Mouse (Mus musculus): ENCODE results near the gene Gm43738. TPM values are rescaled to one million over a fixed set of nuclear protein-coding genes. Genes with fewer than 3 reads are reported as not detected.

The Gm43738 gene
- not detected in 2 replicates for total RNA-seq (2014; rRNA removed)
- polyA plus RNA-seq (2015; fragmentation: Nextera tagmentation; extraction: Ambion mirVana) = not detected in 2 replicates

- Histone ChIP-seq H3K27me3 (ENCODE audit: insufficient read depth, low read length) (no peaks in the 10 kb centered on the region), H3K27ac (peak within 1 kb of the TSS; percentile 54), H3K4me3 (ENCODE audit: low read length) (peak within 1 kb of the TSS; percentile 66), H3K4me1 (ENCODE audit: insufficient read depth, low read length) (peaks cover 5% of the 10 kb centered on the region), H3K36me3 (ENCODE audit: insufficient read depth, low read length) (peaks cover 22% of the 10 kb centered on the region), H3K9ac (replicated peaks; ENCODE audit: low read length) (peak within 1 kb of the TSS; percentile 58), H3K9me3 (ENCODE audit: low read length) (no peaks in the 10 kb centered on the region), H3K4me2 (ENCODE audit: low read depth, low read length) (peak within 1 kb of the TSS; percentile 81)
- 36% methylated on average over 7 of the region's 7 CpGs for WGBS
- ATAC-seq (no peak), DNase-seq (ENCODE audit: low spot score) (peak; percentile 21)
- TF ChIP-seq CTCF (IDR thresholded peaks at IDR 0.05; ENCODE audit: low read depth) = 0 out of 2 replicates have a peak, but pooled peaks have one; percentile 23
Observed at GRCm38 (mm10) chr3:89100811-89101210, at the start of gene Gm43738. Gene Gm43738 (minus strand): TSS chr3:89101099.

GRCm38 (mm10) chr3:89148567-89148966 lies 47.7 kb upstream of the Gm43738 start:
- H3K36me3 ChIP-seq (ENCODE audit: insufficient read depth, low read length) = peaks cover 5% of the 10 kb centered on the region; the same call in 1 of the 2 replicates
- no peak overlapping the region for H3K9ac ChIP-seq (replicated peaks; ENCODE audit: low read length)
- whole genome bisulfite sequencing = 75% methylated on average over 14 of the region's 14 CpGs
- no peak overlapping the region for H3K4me2 ChIP-seq (ENCODE audit: low read depth, low read length)
- no peak overlapping the region for H3K27ac ChIP-seq
- H3K4me1 ChIP-seq (ENCODE audit: insufficient read depth, low read length) = no peaks in the 10 kb centered on the region
- H3K27me3 ChIP-seq (ENCODE audit: insufficient read depth, low read length) = no peaks in the 10 kb centered on the region
- no peak for ATAC-seq
- H3K4me3 ChIP-seq (ENCODE audit: low read length) = no peak overlapping the region
- no peak for TF ChIP-seq CTCF (IDR thresholded peaks at IDR 0.05; ENCODE audit: low read depth)
- H3K9me3 ChIP-seq (ENCODE audit: low read length) = no peaks in the 10 kb centered on the region
- no peak for DNase-seq (ENCODE audit: low spot score)

- DNase-seq (ENCODE audit: low spot score) = no peak
- Histone ChIP-seq H3K27ac (no peak overlapping the region), H3K9ac (replicated peaks; ENCODE audit: low read length) (no peak overlapping the region), H3K27me3 (ENCODE audit: insufficient read depth, low read length) (no peaks in the 10 kb centered on the region), H3K36me3 (ENCODE audit: insufficient read depth, low read length) (peaks cover 5% of the 10 kb centered on the region; the same call in 1 of the 2 replicates), H3K4me3 (ENCODE audit: low read length) (no peak overlapping the region), H3K4me1 (ENCODE audit: insufficient read depth, low read length) (no peaks in the 10 kb centered on the region), H3K9me3 (ENCODE audit: low read length) (no peaks in the 10 kb centered on the region), H3K4me2 (ENCODE audit: low read depth, low read length) (no peak overlapping the region)
- no peak for ATAC-seq
- TF ChIP-seq CTCF (IDR thresholded peaks at IDR 0.05; ENCODE audit: low read depth) = no peak
- WGBS = 23% methylated on average over 15 of the region's 15 CpGs
Observed at GRCm38 (mm10) chr3:89147979-89148311, 47.0 kb upstream of the Gm43738 start.

- H3K4me3 ChIP-seq (ENCODE audit: low read length) = no peak overlapping the region
- TF ChIP-seq CTCF (IDR thresholded peaks at IDR 0.05; ENCODE audit: low read depth) = peak; percentile 29
- ATAC-seq (no peak), DNase-seq (ENCODE audit: low spot score) (no peak)
- H3K4me1 ChIP-seq (ENCODE audit: insufficient read depth, low read length) = no peaks in the 10 kb centered on the region
- peaks cover 5% of the 10 kb centered on the region; the same call in 1 of the 2 replicates for H3K36me3 ChIP-seq (ENCODE audit: insufficient read depth, low read length)
- 29% methylated on average over 26 of the region's 26 CpGs for WGBS
- H3K9me3 ChIP-seq (ENCODE audit: low read length) = no peaks in the 10 kb centered on the region
- no peak overlapping the region for H3K9ac ChIP-seq (replicated peaks; ENCODE audit: low read length)
- no peak overlapping the region for H3K4me2 ChIP-seq (ENCODE audit: low read depth, low read length)
- H3K27me3 ChIP-seq (ENCODE audit: insufficient read depth, low read length) = no peaks in the 10 kb centered on the region
- H3K27ac ChIP-seq = no peak overlapping the region
Observed at GRCm38 (mm10) chr3:89147101-89147978, 46.4 kb upstream of the Gm43738 start.

GRCm38 (mm10) chr3:89145566-89145965 lies 44.7 kb upstream of the Gm43738 start:
- Histone ChIP-seq H3K9me3 (ENCODE audit: low read length) (no peaks in the 10 kb centered on the region), H3K27ac (no peak overlapping the region), H3K27me3 (ENCODE audit: insufficient read depth, low read length) (no peaks in the 10 kb centered on the region), H3K9ac (replicated peaks; ENCODE audit: low read length) (no peak overlapping the region), H3K4me3 (ENCODE audit: low read length) (no peak overlapping the region), H3K36me3 (ENCODE audit: insufficient read depth, low read length) (no peaks in the 10 kb centered on the region; the same call in 1 of the 2 replicates), H3K4me2 (ENCODE audit: low read depth, low read length) (no peak overlapping the region), H3K4me1 (ENCODE audit: insufficient read depth, low read length) (no peaks in the 10 kb centered on the region)
- no peak for DNase-seq (ENCODE audit: low spot score)
- 55% methylated on average over 8 of the region's 8 CpGs for WGBS
- TF ChIP-seq CTCF (IDR thresholded peaks at IDR 0.05; ENCODE audit: low read depth) = no peak
- ATAC-seq = no peak

GRCm38 (mm10) chr3:89144821-89145220 lies 43.9 kb upstream of the Gm43738 start:
- no peak for ATAC-seq
- Histone ChIP-seq H3K4me1 (ENCODE audit: insufficient read depth, low read length) (no peaks in the 10 kb centered on the region), H3K9me3 (ENCODE audit: low read length) (no peaks in the 10 kb centered on the region), H3K27me3 (ENCODE audit: insufficient read depth, low read length) (no peaks in the 10 kb centered on the region), H3K4me2 (ENCODE audit: low read depth, low read length) (no peak overlapping the region), H3K36me3 (ENCODE audit: insufficient read depth, low read length) (no peaks in the 10 kb centered on the region; the same call in 1 of the 2 replicates), H3K9ac (replicated peaks; ENCODE audit: low read length) (no peak overlapping the region), H3K4me3 (ENCODE audit: low read length) (no peak overlapping the region), H3K27ac (no peak overlapping the region)
- WGBS = 81% methylated on average over 10 of the region's 10 CpGs
- no peak for DNase-seq (ENCODE audit: low spot score)
- no peak for TF ChIP-seq CTCF (IDR thresholded peaks at IDR 0.05; ENCODE audit: low read depth)

GRCm38 (mm10) chr3:89136365-89136764 lies 35.5 kb upstream of the Gm43738 start:
- WGBS = 33% methylated on average over 9 of the region's 9 CpGs
- Histone ChIP-seq H3K4me3 (ENCODE audit: low read length) (no peak overlapping the region), H3K36me3 (ENCODE audit: insufficient read depth, low read length) (no peaks in the 10 kb centered on the region), H3K9me3 (ENCODE audit: low read length) (no peaks in the 10 kb centered on the region), H3K4me2 (ENCODE audit: low read depth, low read length) (no peak overlapping the region), H3K4me1 (ENCODE audit: insufficient read depth, low read length) (no peaks in the 10 kb centered on the region), H3K9ac (replicated peaks; ENCODE audit: low read length) (no peak overlapping the region), H3K27me3 (ENCODE audit: insufficient read depth, low read length) (no peaks in the 10 kb centered on the region), H3K27ac (no peak overlapping the region)
- DNase-seq (ENCODE audit: low spot score) (no peak), ATAC-seq (no peak)
- peak; percentile 15; the same call in 1 of the 2 replicates for TF ChIP-seq CTCF (IDR thresholded peaks at IDR 0.05; ENCODE audit: low read depth)
